Mouse (Mus musculus) thymus, adult 18-20 months (tissue): ENCODE measurements around the gene Prkce.

Source experiments
- DNase-seq, 2 experiments: peaks; one replicate each; pipeline ENCODE4 v3.0.0; 2022; ENCODE audit warnings: mixed read lengths in 2 of 2

The Prkce gene

GRCm38 (mm10) chr17:86663471-86663870, 495.9 kb downstream of the Prkce start:
- no peak for DNase-seq

- DNase-seq = no peak
Observed at GRCm38 (mm10) chr17:86667836-86668600, 500.4 kb downstream of the Prkce start.

GRCm38 (mm10) chr17:86669641-86670373, 502.2 kb downstream of the Prkce start:
- no peak for DNase-seq

GRCm38 (mm10) chr17:86670731-86671130, 503.1 kb downstream of the Prkce start:
- DNase-seq = no peak

GRCm38 (mm10) chr17:86674971-86675370, 507.4 kb downstream of the Prkce start:
- DNase-seq = no peak

- no peak for DNase-seq
Observed at GRCm38 (mm10) chr17:86676336-86676735, 508.8 kb downstream of the Prkce start.

GRCm38 (mm10) chr17:86676909-86677308, 509.3 kb downstream of the Prkce start:
- DNase-seq = no peak

- no peak for DNase-seq
Observed at GRCm38 (mm10) chr17:86685263-86685662, 517.7 kb downstream of the Prkce start.

GRCm38 (mm10) chr17:86687021-86687420, 519.4 kb downstream of the Prkce start:
- DNase-seq = no peak

GRCm38 (mm10) chr17:86690871-86691390, 523.3 kb downstream of the Prkce start:
- no peak for DNase-seq

- DNase-seq = no peak
Observed at GRCm38 (mm10) chr17:86697751-86698150, 530.2 kb downstream of the Prkce start.

GRCm38 (mm10) chr17:86703336-86703735, 535.8 kb downstream of the Prkce start:
- DNase-seq = no peak

- DNase-seq = no peak
Observed at GRCm38 (mm10) chr17:86705236-86705635, 537.7 kb downstream of the Prkce start.

- no peak for DNase-seq
Observed at GRCm38 (mm10) chr17:86706467-86706866, 538.9 kb downstream of the Prkce start.
